Mouse (Mus musculus) intestine, postnatal 0 days (tissue): Measurements from ENCODE around the gene 1700037H04Rik. TPM values are rescaled to one million over a fixed set of nuclear protein-coding genes. Genes with fewer than 3 reads are reported as not detected.

Experiments used
- ATAC-seq: fragments of 200-750 bp; cut with Nextera tagmentation; 2 replicates; pipeline ENCODE4 v1.8.0; 2017; ENCODE audit warnings: mild to moderate bottlenecking, moderate TSS enrichment, moderate library complexity
- H3K27ac ChIP-seq: fragments of 300-500 bp; sonication (generic); 2 replicates; pipeline ENCODE4 v1.5.1; 2014; ENCODE audit warnings: mild to moderate bottlenecking, low read depth, low read length, moderate library complexity
- H3K27me3 ChIP-seq: fragments of 300-500 bp; sonication (generic); replicated peaks from 2 replicates; pipeline ENCODE4 v1.6.1; 2014; ENCODE audit warnings: low read length, mixed read lengths; ENCODE audit not compliant: control insufficient read depth, insufficient read depth
- H3K36me3 ChIP-seq: fragments of 300-500 bp; sonication (generic); 2 replicates; pipeline ENCODE4 v1.6.1; 2014; ENCODE audit warnings: mild to moderate bottlenecking, moderate library complexity; ENCODE audit not compliant: control insufficient read depth, insufficient read depth
- H3K4me1 ChIP-seq: fragments of 300-500 bp; sonication (generic); replicated peaks from 2 replicates; pipeline ENCODE4 v1.6.1; 2014; ENCODE audit warnings: antibody characterized with exemption, low read length, mixed read lengths; ENCODE audit not compliant: control insufficient read depth, insufficient read depth
- H3K4me2 ChIP-seq: fragments of 300-500 bp; sonication (generic); replicated peaks from 2 replicates; pipeline ENCODE4 v1.6.1; 2014; ENCODE audit warnings: low read depth, mild to moderate bottlenecking, moderate library complexity
- H3K4me3 ChIP-seq: fragments of 300-500 bp; sonication (generic); 2 replicates; pipeline ENCODE4 v1.5.1; 2014; ENCODE audit warnings: low read depth, low read length
- H3K9ac ChIP-seq: fragments of 300-500 bp; sonication (generic); 2 replicates; pipeline ENCODE4 v1.6.1; 2014; ENCODE audit warnings: mild to moderate bottlenecking, low read depth, low read length
- H3K9me3 ChIP-seq: fragments of 300-500 bp; sonication (generic); 2 replicates; pipeline ENCODE4 v1.6.1; 2016; ENCODE audit warnings: mixed run types; ENCODE audit not compliant: control insufficient read depth
- CTCF ChIP-seq: sonication (generic); IDR thresholded peaks from 2 replicates; pipeline ENCODE4 v1.5.1; 2016; ENCODE audit warnings: low read depth, mild to moderate bottlenecking, control low read depth, antibody characterized with exemption, moderate library complexity
- WGBS: fragments of 180-500 bp; shearing (Covaris S2); extraction: QIAGEN DNeasy Blood & Tissue Kit; methylation state at CpG from one replicate; pipeline ENCODE4 v1.1.7; 2014; 5-methylcytosine and 5-hydroxymethylcytosine counted together
- polyA plus RNA-seq: library from polyadenylated mRNA; unstranded; fragments of >200 nt; fragmentation: Nextera tagmentation; extraction: Ambion mirVana; gene quantifications from 2 replicates; pipeline ENCODE4 v1.2.1, GENCODE M21; 2015

1700037H04Rik gene
- polyA plus RNA-seq, 1 experiment from 2014 or later, result 145 TPM

- TF ChIP-seq CTCF, result no peak
- H3K9ac ChIP-seq, result no peak overlapping the region
- no peaks in the 10 kb centered on the region for H3K27me3 ChIP-seq
- H3K9me3 ChIP-seq, result no peaks in the 10 kb centered on the region
- H3K4me3 ChIP-seq, result no peak overlapping the region
- no peak overlapping the region for H3K4me2 ChIP-seq
- ATAC-seq, result no peak
- 90% methylated on average over 7 of the region's 7 CpGs for WGBS
- H3K36me3 ChIP-seq, result peaks cover 13% of the 10 kb centered on the region
- H3K4me1 ChIP-seq, result no peaks in the 10 kb centered on the region; the same call in 1 of the 2 replicates
- H3K27ac ChIP-seq, result no peak overlapping the region; the same call in 1 of the 2 replicates
These were observed 2.9 kb downstream of the 1700037H04Rik start for GRCm38 (mm10) chr2:131156987-131157386.

GRCm38 (mm10) chr2:131154036-131154435 is 5.8 kb downstream of the 1700037H04Rik start:
- TF ChIP-seq CTCF, result no peak
- WGBS, result 93% methylated on average over 4 of the region's 4 CpGs
- no peak overlapping the region for H3K9ac ChIP-seq
- no peak for ATAC-seq
- no peak overlapping the region for H3K27ac ChIP-seq
- H3K36me3 ChIP-seq, result peaks cover 28% of the 10 kb centered on the region
- H3K4me2 ChIP-seq, result no peak overlapping the region
- no peaks in the 10 kb centered on the region for H3K27me3 ChIP-seq
- no peak overlapping the region for H3K4me3 ChIP-seq
- H3K9me3 ChIP-seq, result no peaks in the 10 kb centered on the region
- no peaks in the 10 kb centered on the region; the same call in 1 of the 2 replicates for H3K4me1 ChIP-seq

GRCm38 (mm10) chr2:131152166-131152730 is 7.6 kb downstream of the 1700037H04Rik start:
- H3K4me1 ChIP-seq, result no peaks in the 10 kb centered on the region
- no peak overlapping the region for H3K4me3 ChIP-seq
- WGBS, result 78% methylated on average over 7 of the region's 7 CpGs
- no peak for TF ChIP-seq CTCF
- H3K36me3 ChIP-seq, result peaks cover 45% of the 10 kb centered on the region
- no peaks in the 10 kb centered on the region for H3K9me3 ChIP-seq
- no peak for ATAC-seq
- no peak overlapping the region for H3K4me2 ChIP-seq
- H3K27ac ChIP-seq, result no peak overlapping the region
- no peaks in the 10 kb centered on the region for H3K27me3 ChIP-seq
- H3K9ac ChIP-seq, result no peak overlapping the region

- TF ChIP-seq CTCF, result no peak
- Histone ChIP-seq H3K36me3 (peaks cover 70% of the 10 kb centered on the region), H3K27ac (no peak overlapping the region)
These were observed 10.7 kb downstream of the 1700037H04Rik start for GRCm38 (mm10) chr2:131149254-131149578.

GRCm38 (mm10) chr2:131148353-131149253 is 11.3 kb downstream of the 1700037H04Rik start:
- no peak overlapping the region for H3K27ac ChIP-seq
- no peaks in the 10 kb centered on the region for H3K9me3 ChIP-seq
- 78% methylated on average over 8 of the region's 8 CpGs for WGBS
- H3K4me2 ChIP-seq, result no peak overlapping the region
- TF ChIP-seq CTCF, result no peak
- no peak for ATAC-seq
- H3K4me1 ChIP-seq, result no peaks in the 10 kb centered on the region
- no peak overlapping the region for H3K4me3 ChIP-seq
- no peaks in the 10 kb centered on the region for H3K27me3 ChIP-seq
- no peak overlapping the region for H3K9ac ChIP-seq
- peaks cover 70% of the 10 kb centered on the region for H3K36me3 ChIP-seq

More at GRCm38 (mm10) chr2:131149254-131149578, 10.7 kb downstream of the 1700037H04Rik start:
- H3K4me3 ChIP-seq, result no peak overlapping the region
- H3K9ac ChIP-seq, result no peak overlapping the region
- no peak for ATAC-seq
- no peaks in the 10 kb centered on the region for H3K27me3 ChIP-seq
- no peaks in the 10 kb centered on the region for H3K9me3 ChIP-seq
- no peaks in the 10 kb centered on the region for H3K4me1 ChIP-seq
- no peak overlapping the region for H3K4me2 ChIP-seq
- WGBS, result 89% methylated on average over 3 of the region's 3 CpGs

- H3K4me1 ChIP-seq, result no peaks in the 10 kb centered on the region
- ATAC-seq, result no peak
- peaks cover 61% of the 10 kb centered on the region for H3K36me3 ChIP-seq
- no peak overlapping the region for H3K9ac ChIP-seq
- no peak overlapping the region for H3K27ac ChIP-seq
- H3K4me3 ChIP-seq, result no peak overlapping the region
- H3K9me3 ChIP-seq, result no peaks in the 10 kb centered on the region
- H3K27me3 ChIP-seq, result no peaks in the 10 kb centered on the region
- TF ChIP-seq CTCF, result no peak
- no peak overlapping the region for H3K4me2 ChIP-seq
- WGBS, result 90% methylated on average over 8 of the region's 8 CpGs
These were observed 12.9 kb downstream of the 1700037H04Rik start for GRCm38 (mm10) chr2:131147043-131147365.
